Mouse (Mus musculus) embryonic stem cell, embryonic (primary cell): ENCODE measurements around the gene Ptprs.

Experiments used
- CTCF ChIA-PET, 4 experiments: fragments of 300-600 bp in 2 of 4; fragments of 350-600 bp in 2 of 4; sonication (Branson Sonifier 250); formaldehyde crosslinking; loops; one replicate each; lab custom pipeline; 2022; ENCODE audit warnings: inconsistent platforms in 2 of 4; lab: Charles Lee
- POLR2A ChIA-PET, 4 experiments: fragments of 300-600 bp in 2 of 4; fragments of 350-600 bp in 2 of 4; sonication (Branson Sonifier 250); formaldehyde crosslinking; loops; one replicate each; lab custom pipeline; 2022; ENCODE audit warnings: antibody characterized with exemption in 4 of 4, inconsistent platforms in 1 of 4; lab: Charles Lee

Ptprs gene

GRCm38 (mm10) chr17:56370090-56370489 is 106.2 kb downstream of the Ptprs start:
- ChIA-PET CTCF (interaction anchor here in 3 of 4 experiments (0.7 to 6.2 kb wide), 11 partner anchors 13 to 188 kb away, joined by 3 to 28 read pairs (median 4); partner anchors contain the start of gene Gm20219 (in 1 of the 3)), POLR2A (interaction anchor here in 3 of 4 experiments (0.9 to 1.5 kb wide), 12 partner anchors 10 to 244 kb away, joined by 3 to 4 read pairs (median 3); no protein-coding TSS in a partner anchor)

DNA sequence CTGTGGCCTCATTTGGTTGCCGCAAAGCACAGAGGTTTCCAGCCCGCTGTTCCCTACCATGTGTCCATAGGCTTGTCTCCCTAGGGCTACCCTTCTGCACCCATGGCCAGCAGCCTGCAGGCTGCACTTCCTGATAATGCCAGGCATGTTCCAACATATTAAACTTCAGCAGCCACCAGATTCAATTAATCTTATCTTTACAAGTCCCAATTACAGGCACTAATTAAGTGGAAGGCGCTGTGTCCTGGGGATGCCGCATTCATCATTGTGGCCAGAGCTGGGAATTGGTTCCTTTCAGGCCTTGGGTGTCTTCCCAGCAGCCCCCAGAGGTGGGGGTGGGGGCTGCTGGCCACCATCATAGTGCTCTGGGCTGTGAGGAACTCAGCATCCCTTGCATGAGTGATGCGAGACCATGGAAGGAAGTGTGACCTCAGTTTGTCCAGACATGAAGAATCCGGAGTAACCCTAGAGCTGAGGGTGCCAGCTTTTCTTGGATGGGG is 107.9 kb downstream of the Ptprs start:
- POLR2A ChIA-PET: interaction anchor here in 2 of 4 experiments (1.2 to 1.6 kb wide), 5 partner anchors 8 to 246 kb away, joined by 3 to 6 read pairs (median 4); no protein-coding TSS in a partner anchor
- CTCF ChIA-PET: interaction anchor here in 3 of 4 experiments (0.7 to 6.2 kb wide), 8 partner anchors 11 to 185 kb away, joined by 3 to 28 read pairs (median 5); partner anchors contain the start of gene Gm20219 (in 1 of the 3)

DNA sequence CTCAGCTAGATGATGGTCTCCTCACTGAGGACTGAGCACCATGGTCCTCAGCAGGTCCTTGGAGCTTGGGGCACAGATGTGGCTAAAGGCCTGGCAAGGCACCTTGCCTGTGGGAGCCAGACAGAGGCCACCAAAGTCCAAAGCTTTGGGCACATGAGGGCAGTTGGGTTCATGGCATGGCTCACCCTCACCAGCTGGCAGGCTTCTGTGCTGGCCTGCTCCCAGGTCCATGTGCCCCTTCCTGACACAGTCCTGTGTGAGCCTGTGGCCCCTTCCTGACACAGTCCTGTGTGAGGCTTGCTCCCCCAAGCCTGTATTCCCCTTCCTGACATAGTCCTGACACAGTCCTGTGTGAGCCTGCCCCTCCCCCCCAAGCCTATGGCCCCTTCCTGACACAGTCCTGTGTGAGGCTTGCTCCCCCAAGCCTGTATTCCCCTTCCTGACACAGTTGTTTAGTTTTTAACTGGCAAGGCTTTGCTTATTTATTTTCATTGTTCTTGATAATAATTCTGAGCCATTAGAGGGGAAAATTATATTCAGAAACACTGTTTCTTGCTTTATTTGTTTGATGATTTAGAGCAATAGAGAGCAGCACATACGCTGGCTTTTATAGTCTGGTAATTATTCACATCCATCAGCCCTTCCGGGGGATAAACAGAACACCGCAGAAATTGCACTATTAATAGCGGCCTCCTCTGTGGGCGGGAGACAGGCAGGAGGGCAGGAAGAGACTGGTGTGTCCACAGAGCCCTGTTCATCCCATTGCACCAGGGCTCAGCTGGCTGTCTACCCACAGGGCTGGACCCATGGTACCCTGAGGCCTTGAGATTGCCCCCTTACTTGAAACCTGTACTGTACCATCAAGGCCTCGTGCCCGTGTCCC is 110.3 kb downstream of the Ptprs start:
- ChIA-PET CTCF (no interaction called here), POLR2A (interaction anchor here in 2 of 4 experiments (0.6 to 1.2 kb wide), 3 partner anchors 29 to 244 kb away, joined by 3 read pairs; partner anchors contain the start of gene Lrg1 (in 1 of the 2))
